Mouse (Mus musculus): ENCODE data around the gene Faah. TPM values are rescaled to one million over a fixed set of nuclear protein-coding genes. Genes with fewer than 3 reads are reported as not detected.

The Faah gene
- total RNA-seq, 2 experiments from 2014 or later = 0.17 to 0.28 TPM

Other genes starting within 250 kb of the Faah start
- 1 to 10 TPM; 2.8 to 3.4 TPM for gene Tex38, start 236.9 kb downstream of the Faah start, total RNA-seq (2021)
- gene Atpaf1, start 233.1 kb downstream of the Faah start, total RNA-seq (2021) = 10 to 100 TPM; 39.8 to 46.9 TPM
- 1 to 10 TPM; 1.8 to 3.1 TPM for gene Mob3c, start 189.8 kb downstream of the Faah start, total RNA-seq (2021)
- gene Mknk1, start 178.7 kb downstream of the Faah start, total RNA-seq (2021) = 10 to 100 TPM; 22.9 to 24.7 TPM
- not detected for gene Kncn, start 133.5 kb downstream of the Faah start, total RNA-seq (2021)
- gene 6430628N08Rik, start 127.3 kb downstream of the Faah start, total RNA-seq (2021) = not detected
- gene Dmbx1, start 78.0 kb downstream of the Faah start, total RNA-seq (2021) = not detected
- gene Nsun4, start 36.0 kb upstream of the Faah start, total RNA-seq (2021) = 10 to 100 TPM; 12.5 to 14.5 TPM
- 100 to 1,000 TPM; 843 to 875 TPM for gene Uqcrh, start 57.1 kb upstream of the Faah start, total RNA-seq (2021)
- 10 to 100 TPM; 17.3 to 19.3 TPM for gene Lrrc41, start 57.3 kb upstream of the Faah start, total RNA-seq (2021)
- under 1 TPM; 0.77 to 0.99 TPM for gene Rad54l, start 105.8 kb upstream of the Faah start, total RNA-seq (2021)
- 10 to 100 TPM; 41.2 to 49.5 TPM for gene Pomgnt1, start 105.9 kb upstream of the Faah start, total RNA-seq (2021)
- 1 to 10 TPM; 6.3 to 7.8 TPM for gene Lurap1, start 133.4 kb upstream of the Faah start, total RNA-seq (2021)
- not detected for gene Tspan1, start 149.7 kb upstream of the Faah start, total RNA-seq (2021)
- not detected for gene 1700042G07Rik, start 155.4 kb upstream of the Faah start, total RNA-seq (2021)
- under 1 TPM in 1 of 2 experiments, not detected in 1; 0.59 TPM for gene Gm49337, start 155.5 kb upstream of the Faah start, total RNA-seq (2021)
- gene Pik3r3, start 203.7 kb upstream of the Faah start, total RNA-seq (2021) = 1 to 10 TPM; 4.3 to 5.4 TPM